ENCODE assay signal across 1 mouse cellular context in the genomic region with DNA sequence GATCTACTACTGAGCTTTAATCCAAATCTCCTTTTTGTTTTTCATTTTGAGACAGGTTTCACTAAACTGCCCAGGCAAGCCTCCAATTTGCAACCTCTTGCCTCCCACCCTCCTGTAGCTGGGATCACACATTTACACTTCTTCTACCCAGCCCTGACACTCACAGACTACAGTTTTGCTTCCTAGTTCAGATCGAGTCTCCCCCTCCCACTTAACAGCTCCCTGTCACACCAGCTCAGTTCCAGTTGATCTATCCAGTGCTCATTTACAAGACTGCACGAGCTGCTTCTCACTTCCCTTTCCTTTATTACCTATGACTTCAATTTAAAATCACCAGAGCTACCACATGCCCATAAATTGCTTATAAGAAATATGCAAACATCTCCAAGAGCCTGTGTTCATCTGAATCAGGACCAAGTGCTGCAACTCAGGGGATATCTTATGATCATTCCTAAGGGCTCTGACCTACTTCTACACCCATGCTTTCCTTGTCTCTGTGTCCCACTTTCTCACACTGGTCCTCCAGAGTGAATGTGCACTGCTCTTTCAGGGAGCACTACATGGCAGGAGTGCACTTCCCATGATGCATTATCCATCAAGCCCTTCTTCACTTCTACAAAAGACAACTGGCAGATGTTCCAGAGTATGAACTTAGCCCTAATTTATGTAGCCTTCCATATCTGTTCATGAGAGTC.
TF ChIP-seq lines count a peak whose summit lies in the region.

No protein-coding gene starts in this region.

TF ChIP-seq in CH12.LX, 34 proteins besides CTCF, POLR2A, EP300 and RAD21:
- no peak for TF ChIP-seq MAFK (IDR thresholded peaks at IDR 0.05; ENCODE audit: insufficient replicate concordance, low read length)
